Mouse (Mus musculus): ENCODE data around the gene Eed. TPM values are rescaled to one million over a fixed set of nuclear protein-coding genes. Genes with fewer than 3 reads are reported as not detected.

Gene Eed
- 19.2 and 19.7 TPM in 2 replicates for polyA plus RNA-seq (2015; fragmentation: Nextera tagmentation; extraction: Ambion mirVana)

DNA sequence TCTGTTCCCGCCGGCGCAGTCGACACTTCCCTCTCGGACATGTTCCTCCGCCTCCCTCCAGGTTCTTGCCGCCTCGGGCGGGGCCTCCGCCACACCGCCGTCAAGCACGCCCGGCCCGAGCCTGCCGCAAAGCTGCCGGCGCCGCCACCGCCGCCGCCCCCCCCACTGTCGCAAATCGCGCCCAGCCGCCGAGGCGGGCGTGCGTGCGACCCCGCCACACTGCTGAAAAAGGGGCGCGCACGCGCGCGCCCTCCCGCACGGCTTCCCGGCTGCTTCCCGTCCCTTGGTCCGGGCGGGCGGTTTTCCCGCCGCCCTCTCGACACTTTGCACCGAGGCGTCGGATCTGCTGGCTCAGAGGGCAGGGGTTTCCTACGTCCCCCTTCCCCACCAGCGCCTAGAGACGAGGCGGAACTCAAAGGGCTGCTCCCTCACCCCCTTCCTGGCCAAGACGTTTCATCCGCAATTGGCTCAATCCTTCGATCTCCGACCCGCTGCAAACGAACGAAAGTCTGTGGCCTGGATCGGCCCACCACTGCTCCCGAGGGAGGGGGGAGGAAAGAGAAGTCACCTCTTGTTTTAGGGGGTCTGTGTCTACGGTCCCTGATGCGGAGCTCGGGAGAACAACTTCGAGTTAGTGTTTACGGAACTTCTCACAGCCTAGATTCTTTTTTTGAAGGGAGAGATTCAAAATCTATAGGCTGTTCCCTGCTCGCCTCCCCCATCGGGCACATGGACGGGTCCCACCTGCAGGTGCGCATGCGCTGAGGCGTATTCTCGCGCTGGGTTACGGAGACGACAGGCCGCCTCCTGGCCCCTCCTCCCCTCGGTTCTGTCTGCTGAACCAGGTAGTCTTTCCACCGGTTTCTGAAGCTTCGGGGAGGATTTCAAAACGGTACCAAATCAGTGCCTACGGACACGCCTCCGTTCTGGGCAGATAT is at the start of gene Eed:
Eed (minus strand) TSS at position 499 of the 938 bp plus-strand sequence.

DNA sequence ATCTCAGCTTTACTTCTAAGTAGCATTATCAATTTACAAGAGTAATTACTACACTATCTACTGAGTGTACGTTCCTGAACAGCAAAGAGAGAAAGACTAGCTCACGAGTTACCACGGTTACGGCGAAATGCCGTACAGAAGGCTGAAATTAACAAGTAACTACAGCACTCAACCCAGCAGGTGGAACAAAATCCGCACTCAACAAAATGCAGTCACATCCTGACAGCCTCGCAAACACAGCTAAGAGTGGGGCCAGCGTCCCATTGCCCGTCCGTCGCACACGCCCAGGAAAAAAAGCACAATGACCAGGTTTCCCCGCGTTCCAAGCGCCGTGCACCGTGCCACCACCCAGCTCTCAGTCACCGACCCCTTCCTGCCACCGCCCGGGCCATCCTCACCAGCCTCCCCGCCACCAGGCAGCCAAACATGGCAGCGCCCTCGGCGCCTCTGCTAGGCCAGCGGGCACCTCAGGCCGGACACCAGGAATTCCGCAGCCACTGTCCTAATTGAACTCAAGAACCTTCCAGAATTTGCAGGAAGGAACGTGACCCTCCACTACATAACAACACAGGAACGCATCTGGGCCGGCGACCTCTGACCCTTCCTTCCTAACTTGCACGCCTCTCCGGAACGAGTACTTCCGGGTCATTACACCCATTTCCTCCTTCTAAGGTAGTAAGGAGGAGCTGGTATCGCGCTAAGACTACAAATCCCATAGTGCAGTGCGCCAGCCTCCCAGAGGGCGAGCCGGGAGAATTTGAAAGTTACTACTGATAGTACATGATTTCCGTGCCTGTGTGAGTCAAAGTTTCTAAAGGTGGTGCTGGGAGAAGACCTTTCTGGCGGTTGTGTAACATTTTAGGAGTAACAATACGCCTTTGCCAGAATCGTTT is 40.0 kb downstream of the Eed start, which contains the start of gene Hikeshi:
Hikeshi (minus strand) TSS at position 634 of the 893 bp plus-strand sequence.

Other genes starting within 250 kb of the Eed start
- gene Ccdc81, start 77.4 kb downstream of the Eed start, polyA plus RNA-seq (2015; fragmentation: Nextera tagmentation; extraction: Ambion mirVana) = 0.69 and 0.80 TPM in 2 replicates
- gene Hikeshi, start 39.8 kb downstream of the Eed start, polyA plus RNA-seq (2015; fragmentation: Nextera tagmentation; extraction: Ambion mirVana) = 125 and 127 TPM in 2 replicates
- gene Picalm, start 149.2 kb upstream of the Eed start, polyA plus RNA-seq (2015; fragmentation: Nextera tagmentation; extraction: Ambion mirVana) = 27.9 and 35.3 TPM in 2 replicates